ENCODE assay signal across 18 mouse cellular contexts in genomic region chr3:145471094-145471493, GRCm38 (mm10).
A peak's percentile ranks its signal among the peaks of the same experiment; 100 is the strongest.
DNase-seq lines count a peak whose midpoint lies in the region; ATAC-seq and TF ChIP-seq lines count a peak whose summit lies in the region.
"Had no signal": no experiment of that assay in that cellular context is flagged by ENCODE, and none has a peak within 500 bp of the region (broad histone marks: within the 10 kb centered on the region; RNA-seq: fewer than 3 reads in every experiment).

No protein-coding gene starts in this region.

- H3K4me3 ChIP-seq in intestine, embryonic 15.5 days (replicated peaks), result no peak overlapping the region
- no peak overlapping the region for H3K4me3 ChIP-seq in intestine, postnatal 0 days (ENCODE audit: low read depth, low read length)
- no peak overlapping the region for H3K4me3 ChIP-seq in MEL (ENCODE audit: control insufficient read depth in 1 of 2, insufficient read depth in 1 of 2, low read depth in 2 of 2, low read length in 2 of 2)
- no peak overlapping the region for H3K4me3 ChIP-seq in limb, embryonic 13.5 days
- H3K4me3 ChIP-seq: embryonic facial prominence, embryonic 15.5 days; heart, embryonic 13.5 days; hindbrain, embryonic 10.5 days; kidney, embryonic 15.5 days had no signal

- 0 out of 2 replicates have a peak, but pooled peaks have one; percentile 69 for ATAC-seq in intestine, embryonic 15.5 days
- ATAC-seq in intestine, postnatal 0 days, result no peak
- peak; percentile 57; the same call in 1 of the 2 replicates for ATAC-seq in limb, embryonic 13.5 days (ENCODE audit: low FRiP score, low read depth)
- ATAC-seq: forebrain, embryonic 16.5 days had no signal

- no peak overlapping the region for H3K4me2 ChIP-seq in intestine, embryonic 15.5 days (replicated peaks)
- H3K4me2 ChIP-seq in intestine, postnatal 0 days (replicated peaks; ENCODE audit: low read depth), result no peak overlapping the region
- H3K4me2 ChIP-seq in limb, embryonic 13.5 days (replicated peaks), result no peak overlapping the region
- H3K4me2 ChIP-seq: embryonic facial prominence, embryonic 15.5 days; heart, embryonic 13.5 days; kidney, embryonic 15.5 days had no signal

- WGBS in intestine, embryonic 15.5 days, result 30% methylated on average over 4 of the region's 4 CpGs
- WGBS in intestine, postnatal 0 days, result 30% methylated on average over 4 of the region's 4 CpGs
- WGBS in limb, embryonic 13.5 days, result 48% methylated on average over 4 of the region's 4 CpGs

- TF ChIP-seq RAD21 in MEL (IDR thresholded peaks at IDR 0.05; ENCODE audit: low read depth, low read length), result no peak

- no peak for TF ChIP-seq CTCF in intestine, postnatal 0 days (IDR thresholded peaks at IDR 0.05; ENCODE audit: low read depth)
- no peak for TF ChIP-seq CTCF in MEL (IDR thresholded peaks at IDR 0.05 in 2 of 3, conservative IDR thresholded peaks at IDR 0.05 in 1 of 3; ENCODE audit: control insufficient read depth in 1 of 3, insufficient read depth in 1 of 3, low read depth in 2 of 3, low read length in 3 of 3, poor library complexity in 1 of 3, severe bottlenecking in 1 of 3)

- TF ChIP-seq POLR2A in MEL (IDR thresholded peaks at IDR 0.05; ENCODE audit: control insufficient read depth in 1 of 2, insufficient read depth in 1 of 2, low read depth in 1 of 2, low read length in 2 of 2, poor library complexity in 1 of 2), result no peak

- no peak overlapping the region for H3K27ac ChIP-seq in intestine, embryonic 15.5 days
- no peak overlapping the region for H3K27ac ChIP-seq in intestine, postnatal 0 days (ENCODE audit: low read depth, low read length)
- H3K27ac ChIP-seq in MEL (ENCODE audit: control insufficient read depth, low read depth, low read length), result no peak overlapping the region
- no peak overlapping the region for H3K27ac ChIP-seq in limb, embryonic 13.5 days
- H3K27ac ChIP-seq: embryonic facial prominence, embryonic 15.5 days; heart, embryonic 13.5 days; hindbrain, embryonic 10.5 days; kidney, embryonic 15.5 days had no signal

- no peaks in the 10 kb centered on the region for H3K36me3 ChIP-seq in intestine, embryonic 15.5 days
- no peaks in the 10 kb centered on the region for H3K36me3 ChIP-seq in intestine, postnatal 0 days (ENCODE audit: control insufficient read depth, insufficient read depth)
- no peaks in the 10 kb centered on the region for H3K36me3 ChIP-seq in MEL (ENCODE audit: control insufficient read depth in 1 of 2, insufficient read depth in 2 of 2, low read length in 2 of 2)
- H3K36me3 ChIP-seq in limb, embryonic 13.5 days, result no peaks in the 10 kb centered on the region
- H3K36me3 ChIP-seq: embryonic facial prominence, embryonic 15.5 days; heart, embryonic 13.5 days; hindbrain, embryonic 10.5 days; kidney, embryonic 15.5 days had no signal

- H3K4me1 ChIP-seq in intestine, embryonic 15.5 days (replicated peaks), result no peaks in the 10 kb centered on the region
- H3K4me1 ChIP-seq in intestine, postnatal 0 days (replicated peaks; ENCODE audit: control insufficient read depth, insufficient read depth, low read length), result no peaks in the 10 kb centered on the region
- H3K4me1 ChIP-seq in MEL (ENCODE audit: control insufficient read depth in 1 of 2, insufficient read depth in 2 of 2, low read length in 2 of 2), result no peaks in the 10 kb centered on the region
- peaks cover 8% of the 10 kb centered on the region; the same call in 1 of the 2 replicates for H3K4me1 ChIP-seq in limb, embryonic 13.5 days
- H3K4me1 ChIP-seq: embryonic facial prominence, embryonic 15.5 days; hindbrain, embryonic 10.5 days; kidney, embryonic 15.5 days had no signal

- H3K79me2 ChIP-seq in MEL (ENCODE audit: control insufficient read depth, insufficient read depth, low read length, poor library complexity), result no peaks in the 10 kb centered on the region

- DNase-seq in MEL (ENCODE audit: low read depth, low spot score) (peak; percentile 3), adipocyte (ENCODE audit: low spot score) (no peak)
- DNase-seq in lung, postnatal 36 days, result peak; percentile 49
- no peak for DNase-seq in layer of hippocampus, adult 9-10 months (ENCODE audit: low spot score)
- DNase-seq in right cerebral cortex, postnatal 14 days, result no peak
- DNase-seq: cerebellum, adult 11-12 months; liver; midbrain, embryonic 14.5 days; thymus, adult 18-20 months had no signal

- no peak overlapping the region for H3K9ac ChIP-seq in intestine, embryonic 15.5 days
- H3K9ac ChIP-seq in intestine, postnatal 0 days (ENCODE audit: low read depth, low read length), result no peak overlapping the region
- no peak overlapping the region for H3K9ac ChIP-seq in MEL (ENCODE audit: control insufficient read depth, low read depth, low read length, poor library complexity, severe bottlenecking)
- no peak overlapping the region for H3K9ac ChIP-seq in limb, embryonic 13.5 days
- H3K9ac ChIP-seq: embryonic facial prominence, embryonic 15.5 days; heart, embryonic 13.5 days; kidney, embryonic 15.5 days had no signal

- H3K27me3 ChIP-seq in intestine, embryonic 15.5 days (replicated peaks), result no peaks in the 10 kb centered on the region
- no peaks in the 10 kb centered on the region for H3K27me3 ChIP-seq in intestine, postnatal 0 days (replicated peaks; ENCODE audit: control insufficient read depth, insufficient read depth, low read length)
- no peaks in the 10 kb centered on the region; a peak in 1 of 4 replicates for H3K27me3 ChIP-seq in MEL (ENCODE audit: control insufficient read depth in 1 of 2, insufficient read depth in 2 of 2, low read length in 2 of 2)
- H3K27me3 ChIP-seq in limb, embryonic 13.5 days, result no peaks in the 10 kb centered on the region
- H3K27me3 ChIP-seq: CH12.LX; embryonic facial prominence, embryonic 15.5 days; kidney, embryonic 15.5 days had no signal

- no peaks in the 10 kb centered on the region for H3K9me3 ChIP-seq in intestine, embryonic 15.5 days
- no peaks in the 10 kb centered on the region for H3K9me3 ChIP-seq in intestine, postnatal 0 days (ENCODE audit: control insufficient read depth)
- no peaks in the 10 kb centered on the region for H3K9me3 ChIP-seq in MEL (replicated peaks; ENCODE audit: insufficient read depth, low read length)
- H3K9me3 ChIP-seq in limb, embryonic 13.5 days, result no peaks in the 10 kb centered on the region
- H3K9me3 ChIP-seq: embryonic facial prominence, embryonic 15.5 days; heart, embryonic 13.5 days; hindbrain, embryonic 10.5 days; kidney, embryonic 15.5 days had no signal

- TF ChIP-seq EP300 in MEL (IDR thresholded peaks at IDR 0.05; ENCODE audit: low read depth in 1 of 2, low read length in 2 of 2), result no peak

TF ChIP-seq in MEL, 35 proteins besides CTCF, POLR2A, EP300 and RAD21:
- TF ChIP-seq ETS1 (IDR thresholded peaks at IDR 0.05; ENCODE audit: low read depth, low read length), result no peak
- no peak for TF ChIP-seq RCOR1 (IDR thresholded peaks at IDR 0.05; ENCODE audit: low read depth, low read length)
- no peak for TF ChIP-seq NELFE (IDR thresholded peaks at IDR 0.05; ENCODE audit: low read depth, low read length)
- TF ChIP-seq ELF1 (IDR thresholded peaks at IDR 0.05; ENCODE audit: low read depth, low read length), result no peak
- no peak for TF ChIP-seq POLR2AphosphoS2 (IDR thresholded peaks at IDR 0.05; ENCODE audit: low read length)
- no peak for TF ChIP-seq NRF1 (IDR thresholded peaks at IDR 0.05; ENCODE audit: insufficient read depth, low read depth, low read length, poor library complexity, severe bottlenecking)
- no peak for TF ChIP-seq SIN3A (IDR thresholded peaks at IDR 0.05; ENCODE audit: low read length)
- TF ChIP-seq E2F4 (IDR thresholded peaks at IDR 0.05; ENCODE audit: borderline replicate concordance, low read depth, low read length), result no peak
- no peak for TF ChIP-seq ZNF384 (IDR thresholded peaks at IDR 0.05; ENCODE audit: low read depth, low read length)
- no peak for TF ChIP-seq MXI1 (IDR thresholded peaks at IDR 0.05; ENCODE audit: low read depth, low read length)

Comparison
In these comparisons a context has a peak if more than half of its experiments do, and no peak if none do; other contexts are left out.
1. DNase-seq: peak in MEL (single experiment) and lung, postnatal 36 days (single experiment); none in adipocyte (single experiment), layer of hippocampus, adult 9-10 months (single experiment) and right cerebral cortex, postnatal 14 days (single experiment).